Mouse (Mus musculus) limb, embryonic 14.5 days (tissue): ENCODE measurements around the gene Olfr414. TPM values are rescaled to one million over a fixed set of nuclear protein-coding genes. Genes with fewer than 3 reads are reported as not detected.

Source experiments
- ATAC-seq: fragments of 200-750 bp; cut with Nextera tagmentation; 2 replicates; pipeline ENCODE4 v1.8.0; 2017; ENCODE audit warnings: low read depth, moderate number of reproducible peaks, moderate TSS enrichment; ENCODE audit not compliant: low FRiP score
- DNase-seq: peaks from one replicate; pipeline ENCODE4 v3.0.0-alpha.2; 2015; ENCODE audit warnings: low spot score
- H3K27ac ChIP-seq: fragments of 300-500 bp; sonication (generic); replicated peaks from 2 replicates; pipeline ENCODE4 v1.5.1; 2014; ENCODE audit warnings: low read depth, mild to moderate bottlenecking, low read length, moderate library complexity, mixed read lengths
- H3K27me3 ChIP-seq: fragments of 300-500 bp; sonication (generic); 2 replicates; pipeline ENCODE4 v1.6.1; 2014; ENCODE audit warnings: low read length, mixed read lengths; ENCODE audit not compliant: control insufficient read depth, insufficient read depth
- H3K36me3 ChIP-seq: fragments of 300-500 bp; sonication (generic); 2 replicates; pipeline ENCODE4 v1.6.1; 2014; ENCODE audit warnings: mild to moderate bottlenecking, low read length, moderate library complexity, mixed read lengths; ENCODE audit not compliant: control insufficient read depth, insufficient read depth
- H3K4me1 ChIP-seq: fragments of 300-500 bp; sonication (generic); 2 replicates; pipeline ENCODE4 v1.6.1; 2014; ENCODE audit warnings: antibody characterized with exemption, low read length, mixed read lengths; ENCODE audit not compliant: control insufficient read depth, insufficient read depth
- H3K4me2 ChIP-seq: fragments of 300-500 bp; sonication (generic); replicated peaks from 2 replicates; pipeline ENCODE4 v1.6.1; 2014; ENCODE audit warnings: low read depth, mild to moderate bottlenecking, low read length, moderate library complexity; ENCODE audit not compliant: severe bottlenecking
- H3K4me3 ChIP-seq: fragments of 300-500 bp; sonication (generic); replicated peaks from 2 replicates; pipeline ENCODE4 v1.5.1; 2014; ENCODE audit warnings: low read length
- H3K9ac ChIP-seq: fragments of 300-500 bp; sonication (generic); 2 replicates; pipeline ENCODE4 v1.6.1; 2014; ENCODE audit warnings: mild to moderate bottlenecking, low read depth, low read length, moderate library complexity; ENCODE audit not compliant: severe bottlenecking
- H3K9me3 ChIP-seq: fragments of 300-500 bp; sonication (generic); 2 replicates; pipeline ENCODE4 v1.6.1; 2016; ENCODE audit warnings: low read length; ENCODE audit not compliant: control insufficient read depth
- POLR2A ChIP-seq: fragments of 200-500 bp; IDR thresholded peaks from 2 replicates; pipeline ENCODE4 v1.8.0; 2012; ENCODE audit warnings: inconsistent platforms, mild to moderate bottlenecking, moderate library complexity, borderline replicate concordance; ENCODE audit not compliant: insufficient read depth, insufficient read length; ENCODE audit errors: extremely low read depth
- WGBS: fragments of 180-500 bp; shearing (Covaris S2); extraction: QIAGEN DNeasy Blood & Tissue Kit; methylation state at CpG from one replicate; pipeline ENCODE4 v1.1.7; 2014; 5-methylcytosine and 5-hydroxymethylcytosine counted together
- polyA plus RNA-seq, 2 experiments: library from polyadenylated mRNA; depleted of rRNA in 1 of 2; stranded (reverse) in 1 of 2; unstranded in 1 of 2; fragments of >200 nt; fragmentation: Nextera tagmentation in 1 of 2; extraction: Ambion mirVana in 1 of 2; gene quantifications; 2 replicates each; pipeline versions ENCODE4 v1.2.1 to v1.2.3; 2012 to 2014

Olfr414 gene
- polyA plus RNA-seq (2012; rRNA removed) (not detected in 2 replicates), polyA plus RNA-seq (2014; fragmentation: Nextera tagmentation; extraction: Ambion mirVana) (not detected in 2 replicates)

- no peaks in the 10 kb centered on the region for H3K36me3 ChIP-seq
- no peaks in the 10 kb centered on the region for H3K4me1 ChIP-seq
- ATAC-seq: no peak
- no peaks in the 10 kb centered on the region for H3K9me3 ChIP-seq
- WGBS: 62% methylated on average over 1 of the region's 1 CpGs
- no peaks in the 10 kb centered on the region for H3K27me3 ChIP-seq
- no peak for TF ChIP-seq POLR2A
- no peak within 1 kb of the TSS for H3K4me2 ChIP-seq
- no peak within 1 kb of the TSS for H3K9ac ChIP-seq
- DNase-seq: no peak
- H3K27ac ChIP-seq: no peak within 1 kb of the TSS
- H3K4me3 ChIP-seq: no peak within 1 kb of the TSS
Observed at GRCm38 (mm10) chr1:174423764-174424163, at the start of gene Olfr414. Gene Olfr414 (plus strand): TSS chr1:174424064.

GRCm38 (mm10) chr1:174390746-174391145 is 33.1 kb upstream of the Olfr414 start, which contains the start of gene Olfr248:
Gene Olfr248 (plus strand): TSS chr1:174391046.
- Histone ChIP-seq H3K4me2 (no peak within 1 kb of the TSS), H3K4me3 (no peak within 1 kb of the TSS), H3K9ac (no peak within 1 kb of the TSS), H3K4me1 (no peaks in the 10 kb centered on the region), H3K36me3 (no peaks in the 10 kb centered on the region), H3K27ac (no peak within 1 kb of the TSS), H3K9me3 (no peaks in the 10 kb centered on the region), H3K27me3 (no peaks in the 10 kb centered on the region)
- no peak for ATAC-seq
- WGBS: 93% methylated on average over 2 of the region's 2 CpGs
- DNase-seq: no peak
- no peak for TF ChIP-seq POLR2A

DNA sequence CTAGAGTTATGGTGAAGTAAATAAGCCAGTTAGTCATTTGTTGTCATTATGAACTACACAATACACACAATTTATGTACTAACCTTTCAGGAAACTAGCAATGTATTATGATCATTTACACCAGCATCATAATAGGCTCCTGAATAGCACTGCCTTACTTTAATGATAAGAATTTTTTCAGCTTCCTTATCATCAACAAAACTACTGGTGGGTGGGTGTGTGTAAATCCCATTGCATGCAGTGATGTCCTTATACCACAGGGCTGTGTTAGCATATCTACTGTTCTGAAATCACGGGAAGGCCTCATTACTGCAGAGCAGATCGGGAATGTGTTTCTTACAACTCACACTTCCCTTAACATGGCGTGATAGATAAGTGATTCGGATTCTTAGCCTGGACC is 905 bp upstream of the Olfr414 start:
- no peaks in the 10 kb centered on the region for H3K9me3 ChIP-seq
- DNase-seq (no peak), ATAC-seq (no peak)
- no peaks in the 10 kb centered on the region for H3K27me3 ChIP-seq
- H3K27ac ChIP-seq: no peak overlapping the region
- TF ChIP-seq POLR2A: no peak
- no peak overlapping the region for H3K4me2 ChIP-seq
- H3K36me3 ChIP-seq: no peaks in the 10 kb centered on the region
- no peak overlapping the region for H3K9ac ChIP-seq
- H3K4me3 ChIP-seq: no peak overlapping the region
- WGBS: 77% methylated on average over 4 of the region's 4 CpGs
- no peaks in the 10 kb centered on the region for H3K4me1 ChIP-seq

DNA sequence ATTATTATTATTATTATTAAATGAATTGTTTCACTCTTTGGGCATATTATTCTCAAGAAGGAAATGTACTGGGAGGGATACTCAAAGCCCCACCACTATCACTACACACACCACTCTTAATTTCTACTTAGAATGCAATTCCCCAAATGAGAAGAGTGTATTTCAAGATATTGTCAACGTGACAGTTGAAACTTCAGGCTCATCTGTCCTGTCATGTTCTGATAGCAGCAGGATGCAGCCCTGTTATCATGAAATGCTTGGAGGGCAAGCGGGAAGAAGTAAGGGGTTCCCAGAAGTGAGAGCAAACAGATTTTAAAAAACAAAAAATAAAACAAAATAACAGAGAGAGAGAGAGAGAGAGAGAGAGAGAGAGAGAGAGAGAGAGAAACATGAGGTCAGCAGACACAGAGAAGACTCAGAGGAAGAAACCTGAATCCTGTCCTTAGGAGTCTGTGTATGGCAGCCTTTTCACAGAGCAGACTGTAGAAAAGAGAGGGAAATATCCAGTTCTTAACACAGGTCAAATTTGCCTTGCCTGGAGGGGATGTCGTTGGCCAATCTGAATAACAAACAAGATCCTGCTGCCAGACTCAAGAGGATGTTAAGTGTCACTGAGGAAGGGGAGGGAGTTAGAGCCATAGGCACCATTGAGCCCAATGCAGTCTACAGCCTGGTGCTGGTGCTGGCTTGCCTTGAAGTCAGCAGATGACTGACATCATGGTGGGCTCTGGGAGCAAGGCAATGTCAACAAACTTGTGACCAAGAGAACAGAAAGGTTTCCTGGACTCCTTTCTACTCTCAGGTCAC is 2.5 kb downstream of the Olfr414 start:
- H3K36me3 ChIP-seq: no peaks in the 10 kb centered on the region
- DNase-seq (no peak), ATAC-seq (no peak)
- H3K4me3 ChIP-seq: no peak overlapping the region
- no peak overlapping the region for H3K27ac ChIP-seq
- 45% methylated on average over 3 of the region's 3 CpGs for WGBS
- no peaks in the 10 kb centered on the region for H3K27me3 ChIP-seq
- H3K4me2 ChIP-seq: no peak overlapping the region
- no peak overlapping the region for H3K9ac ChIP-seq
- no peaks in the 10 kb centered on the region for H3K4me1 ChIP-seq
- TF ChIP-seq POLR2A: no peak
- no peaks in the 10 kb centered on the region for H3K9me3 ChIP-seq

GRCm38 (mm10) chr1:174427402-174427801 is 3.5 kb downstream of the Olfr414 start:
- ATAC-seq (no peak), DNase-seq (no peak)
- no peak overlapping the region for H3K4me3 ChIP-seq
- 85% methylated on average over 1 of the region's 1 CpGs for WGBS
- no peak overlapping the region for H3K9ac ChIP-seq
- H3K27ac ChIP-seq: no peak overlapping the region
- no peaks in the 10 kb centered on the region for H3K36me3 ChIP-seq
- no peaks in the 10 kb centered on the region for H3K9me3 ChIP-seq
- no peaks in the 10 kb centered on the region for H3K4me1 ChIP-seq
- H3K27me3 ChIP-seq: no peaks in the 10 kb centered on the region
- TF ChIP-seq POLR2A: no peak
- no peak overlapping the region for H3K4me2 ChIP-seq
